10 mouse cellular contexts compared by ENCODE assay signal in the genomic region with DNA sequence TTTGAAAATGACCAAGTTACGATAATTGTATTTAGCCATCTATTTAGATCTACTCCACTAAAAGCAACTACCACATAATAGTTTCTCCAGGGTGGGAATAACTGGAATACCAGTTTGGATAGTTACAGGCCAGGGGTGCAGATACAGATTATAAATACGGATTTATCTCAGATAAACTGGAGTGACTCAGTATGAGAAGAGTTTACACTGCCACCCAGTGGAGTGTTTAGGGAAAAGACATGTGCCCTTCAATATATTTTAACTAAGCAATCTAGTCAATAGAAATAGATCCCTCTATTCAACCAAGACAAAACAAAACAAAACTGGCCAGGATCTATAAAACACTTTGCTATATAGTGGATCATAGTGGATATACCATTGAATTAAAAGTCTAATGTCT. TPM values are rescaled to one million over a fixed set of nuclear protein-coding genes. Genes with fewer than 3 reads are reported as not detected.
DNase-seq lines count a peak whose midpoint lies in the region; ATAC-seq and TF ChIP-seq lines count a peak whose summit lies in the region.
"Had no signal": no experiment of that assay in that cellular context is flagged by ENCODE, and none has a peak within 500 bp of the region (broad histone marks: within the 10 kb centered on the region; RNA-seq: fewer than 3 reads in every experiment).

No protein-coding gene starts in this region.

- H3K36me3 ChIP-seq in heart, embryonic 11.5 days (ENCODE audit: control insufficient read depth, insufficient read depth, low read length): no peaks in the 10 kb centered on the region
- no peaks in the 10 kb centered on the region for H3K36me3 ChIP-seq in midbrain, postnatal 0 days (ENCODE audit: insufficient read depth, low read length)
- H3K36me3 ChIP-seq in midbrain, embryonic 11.5 days (ENCODE audit: control insufficient read depth, insufficient read depth, low read length): no peaks in the 10 kb centered on the region
- H3K36me3 ChIP-seq: midbrain, embryonic 12.5 days had no signal

- intact Hi-C loops in left cerebral cortex, postnatal 25 days (cut with DNase I): loop anchor here (1.0 to 10.0 kb wide), 3 partner anchors 153 to 297 kb away; no protein-coding TSS in a partner anchor

- H3K9me3 ChIP-seq in heart, embryonic 11.5 days (replicated peaks; ENCODE audit: control insufficient read depth, low read length): no peaks in the 10 kb centered on the region
- no peaks in the 10 kb centered on the region for H3K9me3 ChIP-seq in midbrain, postnatal 0 days (ENCODE audit: low read length)
- no peaks in the 10 kb centered on the region for H3K9me3 ChIP-seq in midbrain, embryonic 11.5 days (ENCODE audit: control insufficient read depth, low read length)
- H3K9me3 ChIP-seq: midbrain, embryonic 12.5 days had no signal

- H3K9ac ChIP-seq in heart, embryonic 11.5 days (ENCODE audit: low read depth, low read length): no peak overlapping the region
- H3K9ac ChIP-seq in midbrain, postnatal 0 days (replicated peaks; ENCODE audit: low read length, poor library complexity, severe bottlenecking): no peak overlapping the region
- H3K9ac ChIP-seq in midbrain, embryonic 11.5 days (ENCODE audit: low read length): no peak overlapping the region
- H3K9ac ChIP-seq: midbrain, embryonic 12.5 days had no signal

- H3K4me3 ChIP-seq in heart, embryonic 11.5 days (ENCODE audit: low read depth, low read length): no peak overlapping the region
- no peak overlapping the region for H3K4me3 ChIP-seq in midbrain, postnatal 0 days (ENCODE audit: low read depth, low read length)
- H3K4me3 ChIP-seq in midbrain, embryonic 11.5 days (ENCODE audit: low read depth, low read length): no peak overlapping the region
- H3K4me3 ChIP-seq: midbrain, embryonic 12.5 days had no signal

- TF ChIP-seq CTCF in midbrain, postnatal 0 days (IDR thresholded peaks at IDR 0.05): peak; percentile 77
- no peak for TF ChIP-seq CTCF in brain, embryonic 14.5 days (IDR thresholded peaks at IDR 0.05; ENCODE audit: borderline replicate concordance, extremely low read depth, insufficient read depth, insufficient read length)

- DNase-seq in heart, adult 18-20 months: peak; percentile 32 to 60
- DNase-seq in midbrain, postnatal 0 days (ENCODE audit: low spot score): peak; percentile 81
- no peak for DNase-seq in midbrain, embryonic 11.5 days (ENCODE audit: low spot score, missing footprints)
- DNase-seq in brain, embryonic 14.5 days (ENCODE audit: low read depth): peak; percentile 78
- DNase-seq in left cerebral cortex, postnatal 25 days (ENCODE audit: low spot score in 2 of 2): peak; percentile 45 to 55
- no peak for DNase-seq in testis, postnatal 10 days (ENCODE audit: low spot score)
- no peak for DNase-seq in T-cell, adult 2 months (ENCODE audit: low spot score)

- no peaks in the 10 kb centered on the region for H3K4me1 ChIP-seq in heart, embryonic 11.5 days (ENCODE audit: control insufficient read depth, insufficient read depth, low read length)
- no peaks in the 10 kb centered on the region for H3K4me1 ChIP-seq in midbrain, postnatal 0 days (ENCODE audit: insufficient read depth, low read length)
- H3K4me1 ChIP-seq in midbrain, embryonic 11.5 days (ENCODE audit: control insufficient read depth, insufficient read depth, low read length): no peaks in the 10 kb centered on the region
- H3K4me1 ChIP-seq: midbrain, embryonic 12.5 days had no signal

- WGBS in heart, embryonic 11.5 days (ENCODE audit: insufficient replicate concordance): 61% methylated on average over 2 of the region's 2 CpGs
- WGBS in midbrain, postnatal 0 days: 56% methylated on average over 2 of the region's 2 CpGs
- 64% methylated on average over 2 of the region's 2 CpGs for WGBS in midbrain, embryonic 11.5 days

- no peaks in the 10 kb centered on the region for H3K27me3 ChIP-seq in heart, embryonic 11.5 days (ENCODE audit: control insufficient read depth, insufficient read depth, low read length)
- no peaks in the 10 kb centered on the region for H3K27me3 ChIP-seq in midbrain, postnatal 0 days (ENCODE audit: insufficient read depth, low read length)
- H3K27me3 ChIP-seq in midbrain, embryonic 11.5 days (ENCODE audit: control insufficient read depth, insufficient read depth, low read length): no peaks in the 10 kb centered on the region
- H3K27me3 ChIP-seq: midbrain, embryonic 12.5 days had no signal

- TF ChIP-seq POLR2A in brain, embryonic 14.5 days (IDR thresholded peaks at IDR 0.05; ENCODE audit: borderline replicate concordance, extremely low read depth, insufficient read depth, insufficient read length, poor library complexity, severe bottlenecking): no peak

- no peak overlapping the region for H3K4me2 ChIP-seq in heart, embryonic 11.5 days
- no peak overlapping the region for H3K4me2 ChIP-seq in midbrain, postnatal 0 days (ENCODE audit: low read depth, low read length, poor library complexity, severe bottlenecking)
- H3K4me2 ChIP-seq in midbrain, embryonic 11.5 days: no peak overlapping the region
- H3K4me2 ChIP-seq: midbrain, embryonic 12.5 days had no signal

- H3K27ac ChIP-seq in heart, embryonic 11.5 days (ENCODE audit: low read depth, low read length): no peak overlapping the region
- H3K27ac ChIP-seq in midbrain, postnatal 0 days (ENCODE audit: low read depth, low read length): no peak overlapping the region
- H3K27ac ChIP-seq in midbrain, embryonic 11.5 days (ENCODE audit: low read depth, low read length): no peak overlapping the region
- H3K27ac ChIP-seq: midbrain, embryonic 12.5 days had no signal

- no peak for ATAC-seq in heart, embryonic 11.5 days (replicated peaks; ENCODE audit: insufficient number of reproducible peaks, low FRiP score, low TSS enrichment)
- no peak for ATAC-seq in midbrain, postnatal 0 days (ENCODE audit: low FRiP score)
- ATAC-seq in midbrain, embryonic 11.5 days (ENCODE audit: low FRiP score): no peak

RNA-seq across cellular contexts. Expression of gene Trpd52l3, which starts 24.7 kb away (rescaled TPM):
- not detected for total RNA-seq in heart, adult 18-20 months (2021)
- polyA plus RNA-seq in heart, embryonic 11.5 days (2014; fragmentation: Nextera tagmentation; extraction: Ambion mirVana): not detected in 2 replicates
- total RNA-seq in midbrain, postnatal 0 days (2014; rRNA removed): not detected in 2 replicates
- polyA plus RNA-seq in midbrain, postnatal 0 days (2015; fragmentation: Nextera tagmentation; extraction: Ambion mirVana): not detected in 2 replicates
- polyA plus RNA-seq in midbrain, embryonic 11.5 days (2014; fragmentation: Nextera tagmentation; extraction: Ambion mirVana): not detected in 2 replicates
- polyA plus RNA-seq in brain, embryonic 14.5 days (2012; rRNA removed): not detected in 2 replicates
- not detected for total RNA-seq in left cerebral cortex, postnatal 25 days (2021)
- total RNA-seq: heart, postnatal 14 days had no signal
- polyA plus RNA-seq: midbrain, embryonic 12.5 days had no signal

RNA-seq across cellular contexts. Expression of gene Uhrf2, which starts 51.5 kb away (rescaled TPM):
- 10 to 100 TPM; 18.8 to 24.0 TPM for total RNA-seq in heart, adult 18-20 months (2021)
- 58.3 and 60.5 TPM in 2 replicates for polyA plus RNA-seq in heart, embryonic 11.5 days (2014; fragmentation: Nextera tagmentation; extraction: Ambion mirVana)
- 74.4 and 77.7 TPM in 2 replicates for total RNA-seq in midbrain, postnatal 0 days (2014; rRNA removed)
- 24.0 and 29.7 TPM in 2 replicates for polyA plus RNA-seq in midbrain, postnatal 0 days (2015; fragmentation: Nextera tagmentation; extraction: Ambion mirVana)
- 80.3 and 85.2 TPM in 2 replicates for polyA plus RNA-seq in midbrain, embryonic 11.5 days (2014; fragmentation: Nextera tagmentation; extraction: Ambion mirVana)
- polyA plus RNA-seq in brain, embryonic 14.5 days (2012; rRNA removed): 128 and 165 TPM in 2 replicates
- total RNA-seq in left cerebral cortex, postnatal 25 days (2021): 10 to 100 TPM; 52.0 to 57.4 TPM

RNA-seq across cellular contexts. Expression of gene Il33, which starts 53.9 kb away (rescaled TPM):
- 1 to 10 TPM; 4.9 to 8.3 TPM for total RNA-seq in heart, adult 18-20 months (2021)
- polyA plus RNA-seq in heart, embryonic 11.5 days (2014; fragmentation: Nextera tagmentation; extraction: Ambion mirVana): 1.3 and 3.1 TPM in 2 replicates
- 5.6 and 8.7 TPM in 2 replicates for total RNA-seq in midbrain, postnatal 0 days (2014; rRNA removed)
- polyA plus RNA-seq in midbrain, postnatal 0 days (2015; fragmentation: Nextera tagmentation; extraction: Ambion mirVana): 6.2 and 6.4 TPM in 2 replicates
- polyA plus RNA-seq in midbrain, embryonic 11.5 days (2014; fragmentation: Nextera tagmentation; extraction: Ambion mirVana): 0.48 and 0.61 TPM in 2 replicates
- polyA plus RNA-seq in brain, embryonic 14.5 days (2012; rRNA removed): 0.43 and 0.79 TPM in 2 replicates
- 10 to 100 TPM; 21.9 to 25.1 TPM for total RNA-seq in left cerebral cortex, postnatal 25 days (2021)

Comparison
In these comparisons a context has a peak if more than half of its experiments do, and no peak if none do; other contexts are left out.
1. DNase-seq: peak in heart, adult 18-20 months (2 of 2), midbrain, postnatal 0 days (single experiment), brain, embryonic 14.5 days (single experiment) and left cerebral cortex, postnatal 25 days (2 of 2); none in midbrain, embryonic 11.5 days (single experiment), testis, postnatal 10 days (single experiment) and T-cell, adult 2 months (single experiment).